16 mouse cellular contexts compared by ENCODE assay signal in the genomic region with DNA sequence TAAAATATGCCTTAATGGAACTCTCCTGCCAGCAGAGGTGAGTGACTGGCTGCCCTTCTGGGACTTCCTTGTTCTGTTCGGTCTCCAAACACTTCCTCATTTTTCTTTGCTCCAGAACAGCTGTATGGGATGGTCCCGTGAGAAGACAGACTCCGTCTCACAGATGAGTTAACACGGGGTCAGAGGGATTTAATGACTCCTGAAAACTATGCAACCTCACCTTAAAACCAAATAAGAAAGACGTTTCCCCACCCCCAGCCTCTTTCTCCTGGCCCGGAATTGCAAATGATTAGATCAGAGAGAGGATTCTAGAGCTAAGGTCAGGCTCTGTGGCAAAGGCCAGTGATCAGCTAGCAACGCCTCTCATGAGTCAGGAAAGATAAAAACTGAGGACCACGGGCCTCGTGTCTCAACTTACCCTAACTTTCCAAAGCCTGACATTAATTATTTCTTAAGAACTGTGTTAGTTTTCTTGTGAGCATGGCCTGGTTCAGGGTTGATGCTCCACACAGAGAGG. TPM values are rescaled to one million over a fixed set of nuclear protein-coding genes. Genes with fewer than 3 reads are reported as not detected.
A peak's percentile ranks its signal among the peaks of the same experiment; 100 is the strongest.
DNase-seq lines count a peak whose midpoint lies in the region; ATAC-seq lines count a peak whose summit lies in the region.
"Had no signal": no experiment of that assay in that cellular context is flagged by ENCODE, and none has a peak within 500 bp of the region (broad histone marks: within the 10 kb centered on the region; RNA-seq: fewer than 3 reads in every experiment).

No protein-coding gene starts in this region.

- ATAC-seq in kidney, embryonic 15.5 days (replicated peaks; ENCODE audit: low FRiP score) = 0 out of 2 replicates have a peak, but pooled peaks have one; percentile 40
- ATAC-seq in megakaryocyte progenitor cell, adult 5-6 weeks (replicated peaks; ENCODE audit: poor library complexity) = peak; percentile 69
- no peak for ATAC-seq in erythroid progenitor cell, adult 5-6 weeks (replicated peaks; ENCODE audit: low FRiP score, poor library complexity, severe bottlenecking)
- ATAC-seq: midbrain, embryonic 13.5 days had no signal

- peak overlapping the region; percentile 45 for H3K27ac ChIP-seq in kidney, embryonic 15.5 days
- no peak overlapping the region for H3K27ac ChIP-seq in forebrain, embryonic 10.5 days
- H3K27ac ChIP-seq: hindbrain, embryonic 14.5 days; midbrain, embryonic 13.5 days had no signal

- no peaks in the 10 kb centered on the region for H3K9me3 ChIP-seq in kidney, embryonic 15.5 days (replicated peaks)
- no peaks in the 10 kb centered on the region for H3K9me3 ChIP-seq in forebrain, embryonic 10.5 days
- H3K9me3 ChIP-seq: midbrain, embryonic 13.5 days had no signal

- 24% methylated on average over 9 of the region's 9 CpGs for WGBS in kidney, embryonic 15.5 days
- WGBS in forebrain, embryonic 10.5 days = 68% methylated on average over 9 of the region's 9 CpGs

- DNase-seq in kidney, adult 9 months = no peak
- DNase-seq in ES-CJ7 (ENCODE audit: low read depth, low spot score) = peak; percentile 23
- peak; percentile 93 for DNase-seq in gonadal fat pad, adult 2 months (ENCODE audit: low read depth)
- DNase-seq in forebrain, embryonic 10.5 days (ENCODE audit: extremely low spot score, low spot score) = no peak
- no peak for DNase-seq in right cerebral cortex, adult 2 months (ENCODE audit: low spot score in 2 of 2)
- DNase-seq: cerebellum, adult 2 months; lung, postnatal 14 days; right cerebral cortex, postnatal 25 days; thymus, postnatal 4 days had no signal

- no peaks in the 10 kb centered on the region for H3K27me3 ChIP-seq in kidney, embryonic 15.5 days
- H3K27me3 ChIP-seq in forebrain, embryonic 10.5 days (ENCODE audit: poor library complexity, severe bottlenecking) = no peaks in the 10 kb centered on the region
- H3K27me3 ChIP-seq: midbrain, embryonic 13.5 days had no signal

- H3K4me3 ChIP-seq in kidney, embryonic 15.5 days (replicated peaks) = no peak overlapping the region
- H3K4me3 ChIP-seq in forebrain, embryonic 10.5 days = no peak overlapping the region
- H3K4me3 ChIP-seq: erythroblast, embryonic 14.5 days; midbrain, embryonic 13.5 days had no signal

- no peaks in the 10 kb centered on the region for H3K36me3 ChIP-seq in kidney, embryonic 15.5 days
- H3K36me3 ChIP-seq in forebrain, embryonic 10.5 days (replicated peaks) = no peaks in the 10 kb centered on the region
- H3K36me3 ChIP-seq: G1E; midbrain, embryonic 13.5 days had no signal

- H3K4me1 ChIP-seq in kidney, embryonic 15.5 days = peaks cover 16% of the 10 kb centered on the region
- no peaks in the 10 kb centered on the region for H3K4me1 ChIP-seq in forebrain, embryonic 10.5 days
- H3K4me1 ChIP-seq: midbrain, embryonic 13.5 days had no signal

- H3K9ac ChIP-seq in kidney, embryonic 15.5 days = no peak overlapping the region
- H3K9ac ChIP-seq: hindbrain, embryonic 14.5 days; midbrain, embryonic 13.5 days had no signal

- H3K4me2 ChIP-seq in kidney, embryonic 15.5 days = no peak overlapping the region
- H3K4me2 ChIP-seq: hindbrain, embryonic 14.5 days; midbrain, embryonic 13.5 days had no signal

RNA-seq across cellular contexts. Expression of a gene that starts 22.0 kb away (rescaled TPM):
- not detected in 2 replicates for polyA plus RNA-seq in kidney, embryonic 15.5 days (2015; fragmentation: Nextera tagmentation; extraction: Ambion mirVana)
- not detected in 2 replicates for polyA plus RNA-seq in gonadal fat pad, adult 2 months (2012; rRNA removed)
- total RNA-seq in megakaryocyte progenitor cell, adult 5-6 weeks (2015) = not detected in 2 replicates
- not detected in 2 replicates for total RNA-seq in megakaryocyte progenitor cell, adult 5-6 weeks (2017)
- polyA plus RNA-seq in forebrain, embryonic 10.5 days (2016; fragmentation: Nextera tagmentation; extraction: Ambion mirVana) = 0.21 and 0.22 TPM in 2 replicates
- not detected in 2 replicates for total RNA-seq in erythroid progenitor cell, adult 5-6 weeks (2015; ENCODE audit: low replicate concordance)
- not detected in 2 replicates for total RNA-seq in erythroid progenitor cell, adult 5-6 weeks (2017; ENCODE audit: low replicate concordance)
- total RNA-seq: G1E had no signal
- polyA plus RNA-seq: cerebellum, adult 2 months; erythroblast, embryonic 14.5 days; G1E; hindbrain, embryonic 14.5 days; midbrain, embryonic 13.5 days had no signal

RNA-seq across cellular contexts. Expression of a gene that starts 27.4 kb away (rescaled TPM):
- 24.0 and 25.5 TPM in 2 replicates for polyA plus RNA-seq in kidney, embryonic 15.5 days (2015; fragmentation: Nextera tagmentation; extraction: Ambion mirVana)
- polyA plus RNA-seq in gonadal fat pad, adult 2 months (2012; rRNA removed) = 47.1 and 63.4 TPM in 2 replicates
- 37.3 and 42.5 TPM in 2 replicates for total RNA-seq in megakaryocyte progenitor cell, adult 5-6 weeks (2015)
- 44.8 and 51.3 TPM in 2 replicates for total RNA-seq in megakaryocyte progenitor cell, adult 5-6 weeks (2017)
- polyA plus RNA-seq in forebrain, embryonic 10.5 days (2016; fragmentation: Nextera tagmentation; extraction: Ambion mirVana) = 17.1 and 17.6 TPM in 2 replicates
- total RNA-seq in erythroid progenitor cell, adult 5-6 weeks (2015; ENCODE audit: low replicate concordance) = 15.5 and 25.6 TPM in 2 replicates
- 21.3 and 27.7 TPM in 2 replicates for total RNA-seq in erythroid progenitor cell, adult 5-6 weeks (2017; ENCODE audit: low replicate concordance)

Comparison
In these comparisons a context has a peak if more than half of its experiments do, and no peak if none do; other contexts are left out.
1. DNase-seq: peak in ES-CJ7 (single experiment) and gonadal fat pad, adult 2 months (single experiment); none in kidney, adult 9 months (single experiment), forebrain, embryonic 10.5 days (single experiment) and right cerebral cortex, adult 2 months (0 of 2).